Mouse (Mus musculus) limb, embryonic 13.5 days (tissue): ENCODE data around the gene Ptprr. TPM values are rescaled to one million over a fixed set of nuclear protein-coding genes. Genes with fewer than 3 reads are reported as not detected.

Experiments used
- ATAC-seq: fragments of 200-750 bp; cut with Nextera tagmentation; 2 replicates; pipeline ENCODE4 v1.8.0; 2017; ENCODE audit warnings: low read depth, moderate number of reproducible peaks, moderate TSS enrichment; ENCODE audit not compliant: low FRiP score
- H3K27ac ChIP-seq: fragments of 300-500 bp; sonication (generic); 2 replicates; pipeline ENCODE4 v1.5.1; 2015; ENCODE audit warnings: inconsistent platforms, mild to moderate bottlenecking, moderate library complexity
- H3K27me3 ChIP-seq: fragments of 300-500 bp; sonication (generic); 2 replicates; pipeline ENCODE4 v1.6.1; 2015; ENCODE audit warnings: mild to moderate bottlenecking, inconsistent platforms
- H3K36me3 ChIP-seq: fragments of 300-500 bp; sonication (generic); 2 replicates; pipeline ENCODE4 v1.6.1; 2015; ENCODE audit warnings: inconsistent platforms, mild to moderate bottlenecking, moderate library complexity
- H3K4me1 ChIP-seq: fragments of 300-500 bp; sonication (generic); 2 replicates; pipeline ENCODE4 v1.6.1; 2015; ENCODE audit warnings: inconsistent platforms
- H3K4me2 ChIP-seq: fragments of 300-500 bp; sonication (generic); replicated peaks from 2 replicates; pipeline ENCODE4 v1.6.1; 2015; ENCODE audit warnings: inconsistent platforms, mild to moderate bottlenecking, moderate library complexity
- H3K4me3 ChIP-seq: fragments of 300-500 bp; sonication (generic); 2 replicates; pipeline ENCODE4 v1.5.1; 2015; ENCODE audit warnings: moderate library complexity, mild to moderate bottlenecking, inconsistent platforms
- H3K9ac ChIP-seq: fragments of 300-500 bp; sonication (generic); 2 replicates; pipeline ENCODE4 v1.6.1; 2015; ENCODE audit warnings: mild to moderate bottlenecking, inconsistent platforms
- H3K9me3 ChIP-seq: fragments of 300-500 bp; sonication (generic); 2 replicates; pipeline ENCODE4 v1.6.1; 2016; ENCODE audit warnings: inconsistent platforms
- WGBS: fragments of 180-500 bp; shearing (Covaris S2); methylation state at CpG from one replicate; pipeline ENCODE4 v1.1.7; 2015; 5-methylcytosine and 5-hydroxymethylcytosine counted together
- polyA plus RNA-seq: library from polyadenylated mRNA; unstranded; fragments of >200 nt; fragmentation: Nextera tagmentation; extraction: Ambion mirVana; gene quantifications from 2 replicates; pipeline ENCODE4 v1.2.1, GENCODE M21; 2015

The Ptprr gene
- polyA plus RNA-seq, 1 experiment from 2014 or later = 0.27 TPM

GRCm38 (mm10) chr10:116121463-116121862 is 103.5 kb downstream of the Ptprr start:
- no peak overlapping the region for H3K27ac ChIP-seq
- H3K4me2 ChIP-seq = no peak overlapping the region
- H3K27me3 ChIP-seq = no peaks in the 10 kb centered on the region
- H3K4me1 ChIP-seq = peaks cover 6% of the 10 kb centered on the region; the same call in 1 of the 2 replicates
- H3K36me3 ChIP-seq = no peaks in the 10 kb centered on the region
- no peak overlapping the region for H3K4me3 ChIP-seq
- no peaks in the 10 kb centered on the region for H3K9me3 ChIP-seq
- H3K9ac ChIP-seq = no peak overlapping the region
- ATAC-seq = no peak
- 88% methylated on average over 2 of the region's 2 CpGs for WGBS

GRCm38 (mm10) chr10:116123808-116124207 is 105.8 kb downstream of the Ptprr start:
- Histone ChIP-seq H3K4me2 (no peak overlapping the region), H3K27ac (no peak overlapping the region), H3K27me3 (no peaks in the 10 kb centered on the region), H3K9ac (no peak overlapping the region), H3K4me1 (peaks cover 6% of the 10 kb centered on the region; the same call in 1 of the 2 replicates), H3K9me3 (no peaks in the 10 kb centered on the region), H3K4me3 (no peak overlapping the region), H3K36me3 (no peaks in the 10 kb centered on the region)
- 47% methylated on average over 2 of the region's 2 CpGs for WGBS
- no peak for ATAC-seq

- no peak overlapping the region for H3K4me3 ChIP-seq
- H3K27ac ChIP-seq = no peak overlapping the region
- no peaks in the 10 kb centered on the region for H3K27me3 ChIP-seq
- H3K36me3 ChIP-seq = no peaks in the 10 kb centered on the region
- no peak overlapping the region for H3K4me2 ChIP-seq
- H3K9ac ChIP-seq = no peak overlapping the region
- no peaks in the 10 kb centered on the region for H3K9me3 ChIP-seq
- ATAC-seq = no peak
- 81% methylated on average over 5 of the region's 5 CpGs for WGBS
- H3K4me1 ChIP-seq = peaks cover 6% of the 10 kb centered on the region; the same call in 1 of the 2 replicates
Observed at GRCm38 (mm10) chr10:116125364-116125763, 107.4 kb downstream of the Ptprr start.

GRCm38 (mm10) chr10:116130401-116130800 is 112.4 kb downstream of the Ptprr start:
- no peaks in the 10 kb centered on the region for H3K27me3 ChIP-seq
- H3K4me1 ChIP-seq = no peaks in the 10 kb centered on the region
- no peak overlapping the region for H3K9ac ChIP-seq
- whole genome bisulfite sequencing = 79% methylated on average over 3 of the region's 3 CpGs
- no peak overlapping the region for H3K27ac ChIP-seq
- H3K9me3 ChIP-seq = no peaks in the 10 kb centered on the region
- no peak for ATAC-seq
- no peaks in the 10 kb centered on the region for H3K36me3 ChIP-seq
- H3K4me2 ChIP-seq = no peak overlapping the region
- no peak overlapping the region for H3K4me3 ChIP-seq

- Histone ChIP-seq H3K27me3 (no peaks in the 10 kb centered on the region), H3K9ac (no peak overlapping the region), H3K4me2 (no peak overlapping the region), H3K9me3 (no peaks in the 10 kb centered on the region), H3K36me3 (no peaks in the 10 kb centered on the region), H3K27ac (no peak overlapping the region), H3K4me3 (no peak overlapping the region), H3K4me1 (no peaks in the 10 kb centered on the region)
- 82% methylated on average over 4 of the region's 4 CpGs for WGBS
- no peak for ATAC-seq
Observed at GRCm38 (mm10) chr10:116131223-116131622, 113.2 kb downstream of the Ptprr start.

GRCm38 (mm10) chr10:116132233-116132632 is 114.2 kb downstream of the Ptprr start:
- H3K27me3 ChIP-seq = no peaks in the 10 kb centered on the region
- no peak overlapping the region for H3K4me3 ChIP-seq
- 64% methylated on average over 4 of the region's 4 CpGs for whole genome bisulfite sequencing
- no peak for ATAC-seq
- H3K9ac ChIP-seq = no peak overlapping the region
- no peaks in the 10 kb centered on the region for H3K36me3 ChIP-seq
- no peaks in the 10 kb centered on the region for H3K9me3 ChIP-seq
- H3K4me2 ChIP-seq = no peak overlapping the region
- no peak overlapping the region for H3K27ac ChIP-seq
- no peaks in the 10 kb centered on the region for H3K4me1 ChIP-seq

GRCm38 (mm10) chr10:116135187-116135586 is 117.2 kb downstream of the Ptprr start:
- no peaks in the 10 kb centered on the region for H3K36me3 ChIP-seq
- WGBS = 76% methylated on average over 2 of the region's 2 CpGs
- no peak overlapping the region for H3K9ac ChIP-seq
- no peaks in the 10 kb centered on the region for H3K9me3 ChIP-seq
- H3K4me3 ChIP-seq = no peak overlapping the region
- no peak overlapping the region for H3K27ac ChIP-seq
- no peak overlapping the region for H3K4me2 ChIP-seq
- H3K27me3 ChIP-seq = no peaks in the 10 kb centered on the region
- ATAC-seq = no peak
- H3K4me1 ChIP-seq = no peaks in the 10 kb centered on the region

GRCm38 (mm10) chr10:116140226-116140625 is 122.2 kb downstream of the Ptprr start:
- H3K27me3 ChIP-seq = no peaks in the 10 kb centered on the region
- no peak overlapping the region for H3K4me3 ChIP-seq
- H3K27ac ChIP-seq = no peak overlapping the region
- no peaks in the 10 kb centered on the region for H3K4me1 ChIP-seq
- H3K9me3 ChIP-seq = no peaks in the 10 kb centered on the region
- H3K9ac ChIP-seq = no peak overlapping the region
- no peak for ATAC-seq
- WGBS = 88% methylated on average over 8 of the region's 8 CpGs
- no peaks in the 10 kb centered on the region for H3K36me3 ChIP-seq
- H3K4me2 ChIP-seq = no peak overlapping the region

- Histone ChIP-seq H3K4me2 (no peak overlapping the region), H3K9me3 (no peaks in the 10 kb centered on the region), H3K4me1 (no peaks in the 10 kb centered on the region), H3K4me3 (no peak overlapping the region), H3K36me3 (no peaks in the 10 kb centered on the region), H3K27ac (no peak overlapping the region), H3K27me3 (no peaks in the 10 kb centered on the region), H3K9ac (no peak overlapping the region)
- 70% methylated on average over 10 of the region's 10 CpGs for WGBS
- no peak for ATAC-seq
Observed at GRCm38 (mm10) chr10:116143684-116144083, 125.7 kb downstream of the Ptprr start.

GRCm38 (mm10) chr10:116146091-116146490 is 128.1 kb downstream of the Ptprr start:
- 0 out of 2 replicates have a peak overlapping the region, but pooled peaks have one; percentile 17 for H3K4me2 ChIP-seq
- H3K9ac ChIP-seq = no peak overlapping the region
- ATAC-seq = no peak
- H3K27ac ChIP-seq = no peak overlapping the region
- H3K4me1 ChIP-seq = no peaks in the 10 kb centered on the region
- 27% methylated on average over 9 of the region's 9 CpGs for WGBS
- H3K4me3 ChIP-seq = no peak overlapping the region
- no peaks in the 10 kb centered on the region for H3K9me3 ChIP-seq
- no peaks in the 10 kb centered on the region for H3K27me3 ChIP-seq
- H3K36me3 ChIP-seq = no peaks in the 10 kb centered on the region

- WGBS = 66% methylated on average over 5 of the region's 5 CpGs
- Histone ChIP-seq H3K9me3 (peaks cover 7% of the 10 kb centered on the region), H3K9ac (no peak overlapping the region), H3K4me2 (no peak overlapping the region), H3K36me3 (no peaks in the 10 kb centered on the region), H3K4me1 (no peaks in the 10 kb centered on the region), H3K4me3 (no peak overlapping the region), H3K27me3 (no peaks in the 10 kb centered on the region), H3K27ac (no peak overlapping the region)
- ATAC-seq = no peak
Observed at GRCm38 (mm10) chr10:116154707-116155106, 136.7 kb downstream of the Ptprr start.

- peaks cover 7% of the 10 kb centered on the region for H3K9me3 ChIP-seq
- no peak overlapping the region for H3K9ac ChIP-seq
- no peak overlapping the region for H3K4me3 ChIP-seq
- ATAC-seq = no peak
- no peak overlapping the region for H3K4me2 ChIP-seq
- WGBS = 78% methylated on average over 1 of the region's 1 CpGs
- H3K27me3 ChIP-seq = no peaks in the 10 kb centered on the region
- no peaks in the 10 kb centered on the region for H3K4me1 ChIP-seq
- H3K36me3 ChIP-seq = no peaks in the 10 kb centered on the region
- H3K27ac ChIP-seq = no peak overlapping the region
Observed at GRCm38 (mm10) chr10:116156699-116157098, 138.7 kb downstream of the Ptprr start.

- Histone ChIP-seq H3K4me3 (no peak overlapping the region), H3K4me1 (no peaks in the 10 kb centered on the region), H3K27me3 (no peaks in the 10 kb centered on the region), H3K9ac (no peak overlapping the region), H3K36me3 (no peaks in the 10 kb centered on the region), H3K27ac (no peak overlapping the region), H3K4me2 (no peak overlapping the region), H3K9me3 (no peaks in the 10 kb centered on the region)
- 60% methylated on average over 12 of the region's 12 CpGs for WGBS
- ATAC-seq = no peak
Observed at GRCm38 (mm10) chr10:116162338-116162737, 144.3 kb downstream of the Ptprr start.
